24 mouse cellular contexts compared by ENCODE assay signal in the genomic region with DNA sequence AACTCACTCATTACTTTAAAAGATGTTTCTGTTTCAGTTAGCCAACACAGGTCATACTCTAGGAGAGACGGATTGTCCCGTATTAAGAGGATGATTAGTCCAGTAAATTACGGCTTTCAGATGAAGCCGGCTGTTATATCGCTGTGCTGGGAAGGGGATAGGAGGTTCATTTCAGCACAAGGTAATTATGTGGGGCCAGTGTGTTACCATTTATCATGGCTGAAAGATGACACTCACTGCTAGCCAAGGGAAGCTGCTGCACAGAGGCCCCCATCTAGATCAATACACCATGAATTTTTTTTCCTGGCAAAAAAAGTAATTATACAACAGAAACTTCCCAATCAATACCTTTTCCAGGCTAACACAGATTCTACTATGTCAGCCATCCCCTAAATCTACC. TPM values are rescaled to one million over a fixed set of nuclear protein-coding genes. Genes with fewer than 3 reads are reported as not detected.
DNase-seq lines count a peak whose midpoint lies in the region; ATAC-seq and TF ChIP-seq lines count a peak whose summit lies in the region.
"Had no signal": no experiment of that assay in that cellular context is flagged by ENCODE, and none has a peak within 500 bp of the region (broad histone marks: within the 10 kb centered on the region; RNA-seq: fewer than 3 reads in every experiment).

No protein-coding gene starts in this region.

- no peak overlapping the region for H3K4me2 ChIP-seq in midbrain, embryonic 13.5 days (replicated peaks)
- H3K4me2 ChIP-seq in hindbrain, embryonic 13.5 days: no peak overlapping the region
- no peak overlapping the region for H3K4me2 ChIP-seq in hindbrain, embryonic 16.5 days (ENCODE audit: low read length)
- H3K4me2 ChIP-seq: embryonic facial prominence, embryonic 15.5 days; stomach, embryonic 15.5 days had no signal

- TF ChIP-seq CTCF in layer of hippocampus, adult 2 months (conservative IDR thresholded peaks at IDR 0.05): no peak

- H3K9ac ChIP-seq in midbrain, embryonic 13.5 days (replicated peaks): no peak overlapping the region
- no peak overlapping the region for H3K9ac ChIP-seq in hindbrain, embryonic 13.5 days
- no peak overlapping the region for H3K9ac ChIP-seq in hindbrain, embryonic 16.5 days (ENCODE audit: low read depth, low read length)
- H3K9ac ChIP-seq: embryonic facial prominence, embryonic 15.5 days; stomach, embryonic 15.5 days had no signal

- WGBS in midbrain, embryonic 13.5 days: 60% methylated on average over 5 of the region's 5 CpGs
- 85% methylated on average over 5 of the region's 5 CpGs for WGBS in midbrain, embryonic 10.5 days
- 42% methylated on average over 5 of the region's 5 CpGs for WGBS in hindbrain, embryonic 13.5 days
- WGBS in hindbrain, embryonic 16.5 days: 49% methylated on average over 5 of the region's 5 CpGs

- peaks cover 26% of the 10 kb centered on the region for H3K4me1 ChIP-seq in midbrain, embryonic 13.5 days (replicated peaks)
- peaks cover 21% of the 10 kb centered on the region for H3K4me1 ChIP-seq in midbrain, embryonic 10.5 days
- H3K4me1 ChIP-seq in hindbrain, embryonic 13.5 days (replicated peaks): peaks cover 16% of the 10 kb centered on the region
- H3K4me1 ChIP-seq in hindbrain, embryonic 16.5 days (ENCODE audit: control insufficient read depth, insufficient read depth, low read depth, low read length): peaks cover 8% of the 10 kb centered on the region; the same call in 1 of the 2 replicates
- H3K4me1 ChIP-seq: embryonic facial prominence, embryonic 15.5 days; stomach, embryonic 15.5 days had no signal

- peak overlapping the region; percentile 46; the same call in 1 of the 2 replicates for H3K27ac ChIP-seq in midbrain, embryonic 13.5 days
- no peak overlapping the region for H3K27ac ChIP-seq in midbrain, embryonic 10.5 days (replicated peaks)
- H3K27ac ChIP-seq in hindbrain, embryonic 13.5 days: peak overlapping the region; percentile 52; the same call in 1 of the 2 replicates
- H3K27ac ChIP-seq in hindbrain, embryonic 16.5 days (ENCODE audit: low read depth, low read length): no peak overlapping the region
- no peak overlapping the region for H3K27ac ChIP-seq in layer of hippocampus, adult 2 months
- H3K27ac ChIP-seq: embryonic facial prominence, embryonic 15.5 days; limb, embryonic 10.5 days; stomach, embryonic 15.5 days had no signal

- DNase-seq in midbrain, embryonic 10.5 days (ENCODE audit: low spot score): no peak
- peak; percentile 6 for DNase-seq in retina, postnatal 7 days (ENCODE audit: low read depth, low spot score)
- DNase-seq in layer of hippocampus, adult 2 months (ENCODE audit: low spot score in 2 of 2): no peak
- DNase-seq in kidney, adult 18-20 months: no peak
- DNase-seq: adrenal gland, adult 8-10 months; cerebellum, adult 18-20 months; cerebellum, postnatal 14 days; kidney, adult 8-10 months; kidney, postnatal 10 days; liver; lung, postnatal 4 days; thymus, postnatal 25 days had no signal

- no peaks in the 10 kb centered on the region for H3K36me3 ChIP-seq in midbrain, embryonic 13.5 days
- no peaks in the 10 kb centered on the region for H3K36me3 ChIP-seq in midbrain, embryonic 10.5 days
- H3K36me3 ChIP-seq in hindbrain, embryonic 13.5 days: no peaks in the 10 kb centered on the region
- H3K36me3 ChIP-seq in hindbrain, embryonic 16.5 days (ENCODE audit: control insufficient read depth, insufficient read depth, low read length): no peaks in the 10 kb centered on the region
- H3K36me3 ChIP-seq: embryonic facial prominence, embryonic 15.5 days; limb, embryonic 10.5 days; stomach, embryonic 15.5 days had no signal

- no peaks in the 10 kb centered on the region for H3K27me3 ChIP-seq in midbrain, embryonic 13.5 days
- H3K27me3 ChIP-seq in midbrain, embryonic 10.5 days (ENCODE audit: low read depth, poor library complexity, severe bottlenecking): no peaks in the 10 kb centered on the region
- H3K27me3 ChIP-seq in hindbrain, embryonic 13.5 days: no peaks in the 10 kb centered on the region
- H3K27me3 ChIP-seq in hindbrain, embryonic 16.5 days (replicated peaks; ENCODE audit: control insufficient read depth, insufficient read depth, low read length): no peaks in the 10 kb centered on the region
- H3K27me3 ChIP-seq: embryonic facial prominence, embryonic 15.5 days; stomach, embryonic 15.5 days had no signal

- H3K4me3 ChIP-seq in midbrain, embryonic 13.5 days (replicated peaks): no peak overlapping the region
- H3K4me3 ChIP-seq in midbrain, embryonic 10.5 days: no peak overlapping the region
- no peak overlapping the region for H3K4me3 ChIP-seq in hindbrain, embryonic 13.5 days
- H3K4me3 ChIP-seq in hindbrain, embryonic 16.5 days (ENCODE audit: low read length): no peak overlapping the region
- no peak overlapping the region for H3K4me3 ChIP-seq in layer of hippocampus, adult 2 months
- H3K4me3 ChIP-seq: embryonic facial prominence, embryonic 15.5 days; limb, embryonic 10.5 days; myocyte; stomach, embryonic 15.5 days had no signal

- H3K9me3 ChIP-seq in midbrain, embryonic 13.5 days: no peaks in the 10 kb centered on the region
- no peaks in the 10 kb centered on the region for H3K9me3 ChIP-seq in midbrain, embryonic 10.5 days (replicated peaks)
- no peaks in the 10 kb centered on the region for H3K9me3 ChIP-seq in hindbrain, embryonic 13.5 days
- H3K9me3 ChIP-seq in hindbrain, embryonic 16.5 days (ENCODE audit: control insufficient read depth, low read length): no peaks in the 10 kb centered on the region
- H3K9me3 ChIP-seq: embryonic facial prominence, embryonic 15.5 days; limb, embryonic 10.5 days; stomach, embryonic 15.5 days had no signal

- ATAC-seq in midbrain, embryonic 13.5 days: peak; percentile 47; the same call in 1 of the 2 replicates
- ATAC-seq in hindbrain, embryonic 13.5 days (ENCODE audit: low FRiP score): peak; percentile 35; the same call in 1 of the 2 replicates
- ATAC-seq in hindbrain, embryonic 16.5 days: 0 out of 2 replicates have a peak, but pooled peaks have one; percentile 31
- ATAC-seq: forebrain, embryonic 16.5 days; inflammation-experienced regulatory T-cells, adult 6 months had no signal

RNA-seq across cellular contexts. Expression of a gene that starts 47.9 kb away (rescaled TPM):
- polyA plus RNA-seq in midbrain, embryonic 13.5 days (2015; fragmentation: Nextera tagmentation; extraction: Ambion mirVana): 157 and 181 TPM in 2 replicates
- 33.1 and 47.5 TPM in 2 replicates for polyA plus RNA-seq in midbrain, embryonic 10.5 days (2016; fragmentation: Nextera tagmentation; extraction: Ambion mirVana)
- polyA plus RNA-seq in hindbrain, embryonic 13.5 days (2015; fragmentation: Nextera tagmentation; extraction: Ambion mirVana): 167 and 174 TPM in 2 replicates
- polyA plus RNA-seq in hindbrain, embryonic 16.5 days (2015; fragmentation: Nextera tagmentation; extraction: Ambion mirVana): 160 TPM in 2 replicates
- under 1 TPM; 0.64 to 0.77 TPM for total RNA-seq in layer of hippocampus, adult 2 months (2021)
- total RNA-seq: heart, postnatal 25 days; megakaryocyte-erythroid progenitor cell, adult 5-6 weeks; MEL had no signal
- polyA plus RNA-seq: inflammation-experienced regulatory T-cells, adult 6 months had no signal

Comparison
In these comparisons a context has a peak if more than half of its experiments do, and no peak if none do; other contexts are left out.
1. H3K27ac ChIP-seq: peak in midbrain, embryonic 13.5 days (single experiment) and hindbrain, embryonic 13.5 days (single experiment); none in midbrain, embryonic 10.5 days (single experiment), hindbrain, embryonic 16.5 days (single experiment) and layer of hippocampus, adult 2 months (single experiment).
2. Peak in every context shown above with its lines, with median percentiles within 50 percentile points of each other: ATAC-seq.